Mouse (Mus musculus): ENCODE results near the gene Gm9821. TPM values are rescaled to one million over a fixed set of nuclear protein-coding genes. Genes with fewer than 3 reads are reported as not detected.

Gm9821 gene
- total RNA-seq, 2 experiments from 2014 or later, result not detected

GRCm38 (mm10) chr2:91926949-91927348 lies 18.6 kb upstream of the Gm9821 start, which contains the start of gene Chrm4:
Gene Chrm4 (plus strand): TSS chr2:91927249.
- DNase-seq, result no peak

- peak; percentile 88 for DNase-seq
Measured at GRCm38 (mm10) chr2:91927826-91928533, 17.5 kb upstream of the Gm9821 start.

GRCm38 (mm10) chr2:91928534-91929350 lies 16.8 kb upstream of the Gm9821 start:
- DNase-seq, result no peak

- DNase-seq, result no peak
Measured at GRCm38 (mm10) chr2:91929455-91929854, 16.0 kb upstream of the Gm9821 start.

- peak; percentile 79 for DNase-seq
Measured at GRCm38 (mm10) chr2:91929936-91930335, 15.6 kb upstream of the Gm9821 start.

GRCm38 (mm10) chr2:91930761-91931291 lies 14.7 kb upstream of the Gm9821 start:
- DNase-seq, result no peak

- peak; percentile 48 for DNase-seq
Measured at GRCm38 (mm10) chr2:91931328-91932159, 14.0 kb upstream of the Gm9821 start.

GRCm38 (mm10) chr2:91932160-91932711 lies 13.3 kb upstream of the Gm9821 start, which contains the start of gene Mdk:
Gene Mdk (minus strand): TSS chr2:91932297.
- no peak for DNase-seq

- DNase-seq, result no peak
Measured at GRCm38 (mm10) chr2:91932737-91933350, 12.7 kb upstream of the Gm9821 start.

- DNase-seq, result no peak
Measured at GRCm38 (mm10) chr2:91933471-91933870, 12.0 kb upstream of the Gm9821 start.

GRCm38 (mm10) chr2:91934016-91934415 lies 11.5 kb upstream of the Gm9821 start:
- no peak for DNase-seq

GRCm38 (mm10) chr2:91934826-91935525 lies 10.5 kb upstream of the Gm9821 start:
- DNase-seq, result no peak

- DNase-seq, result no peak
Measured at GRCm38 (mm10) chr2:91936154-91936553, 9.3 kb upstream of the Gm9821 start.

GRCm38 (mm10) chr2:91939303-91939935 lies 6.1 kb upstream of the Gm9821 start:
- no peak for DNase-seq

- no peak for DNase-seq
Measured at GRCm38 (mm10) chr2:91942356-91942755, 3.1 kb upstream of the Gm9821 start.

GRCm38 (mm10) chr2:91944170-91944950 lies 1.1 kb upstream of the Gm9821 start:
- peak; percentile 88 for DNase-seq

- DNase-seq, result peak; percentile 54
Measured at GRCm38 (mm10) chr2:91946836-91947235, 1.3 kb downstream of the Gm9821 start.

GRCm38 (mm10) chr2:91947397-91948150 lies 2.1 kb downstream of the Gm9821 start:
- peak; percentile 53 for DNase-seq

GRCm38 (mm10) chr2:91948151-91948509 lies 2.6 kb downstream of the Gm9821 start:
- DNase-seq, result no peak
